Comparison of ENCODE assay signal across 8 mouse cellular contexts in genomic region chr4:129057533-129058206, GRCm38 (mm10). TPM values are rescaled to one million over a fixed set of nuclear protein-coding genes. Genes with fewer than 3 reads are reported as not detected.
DNase-seq lines count a peak whose midpoint lies in the region; ATAC-seq lines count a peak whose summit lies in the region.

No protein-coding gene starts in this region.

- peak; percentile 96 for DNase-seq in CD4-positive helper T cell, adult 2 months (ENCODE audit: low read depth, low spot score)
- peak; percentile 91 for DNase-seq in brain, embryonic 18.5 days (ENCODE audit: low read depth, low spot score)
- peak; percentile 98 for DNase-seq in kidney, postnatal 14 days
- DNase-seq in liver, embryonic 13.5 days = peak; percentile 95
- peak; percentile 97 for DNase-seq in neural tube, embryonic 10.5 days (ENCODE audit: extremely low spot score, low spot score)

- peaks cover 0 to 10% of the 10 kb centered on the region in 2 experiments; a peak in 2 of 4 replicates for H3K4me1 ChIP-seq in heart, embryonic 14.5 days (ENCODE audit: control insufficient read depth in 2 of 2, insufficient read depth in 2 of 2, low read length in 2 of 2)
- H3K4me1 ChIP-seq in liver, embryonic 13.5 days (replicated peaks) = peaks cover 54% of the 10 kb centered on the region
- H3K4me1 ChIP-seq in stomach, embryonic 16.5 days (ENCODE audit: control insufficient read depth, insufficient read depth, low read length) = peaks cover 9% of the 10 kb centered on the region

- peak overlapping the region; percentile 91 for H3K9ac ChIP-seq in heart, embryonic 14.5 days (ENCODE audit: low read length)
- peak overlapping the region; percentile 94 for H3K9ac ChIP-seq in liver, embryonic 13.5 days
- H3K9ac ChIP-seq in stomach, embryonic 16.5 days (ENCODE audit: low read length) = peak overlapping the region; percentile 96

- peak overlapping the region; percentile 34 to 85; a peak in 3 of 4 replicates for H3K27ac ChIP-seq in heart, embryonic 14.5 days (replicated peaks in 1 of 2; ENCODE audit: control insufficient read depth in 1 of 2, insufficient read depth in 1 of 2, low read depth in 2 of 2, low read length in 2 of 2)
- H3K27ac ChIP-seq in liver, embryonic 13.5 days = peak overlapping the region; percentile 93
- peak overlapping the region; percentile 80 for H3K27ac ChIP-seq in stomach, embryonic 16.5 days (ENCODE audit: low read length)

- 4% methylated on average over 34 of the region's 44 CpGs for WGBS in heart, embryonic 14.5 days
- WGBS in liver, embryonic 13.5 days (ENCODE audit: insufficient replicate concordance) = 2% methylated on average over 35 of the region's 44 CpGs
- WGBS in stomach, embryonic 16.5 days = 3% methylated on average over 43 of the region's 44 CpGs

- H3K4me2 ChIP-seq in heart, embryonic 14.5 days (ENCODE audit: low read length) = peak overlapping the region; percentile 100
- peak overlapping the region; percentile 100 for H3K4me2 ChIP-seq in liver, embryonic 13.5 days
- peak overlapping the region; percentile 99 for H3K4me2 ChIP-seq in stomach, embryonic 16.5 days (ENCODE audit: low read depth, low read length)

- no peaks in the 10 kb centered on the region for H3K36me3 ChIP-seq in heart, embryonic 14.5 days (ENCODE audit: control insufficient read depth, insufficient read depth, low read length)
- H3K36me3 ChIP-seq in liver, embryonic 13.5 days = no peaks in the 10 kb centered on the region
- H3K36me3 ChIP-seq in stomach, embryonic 16.5 days (ENCODE audit: control insufficient read depth, insufficient read depth, low read length) = no peaks in the 10 kb centered on the region

- no peaks in the 10 kb centered on the region for H3K27me3 ChIP-seq in heart, embryonic 14.5 days (ENCODE audit: control insufficient read depth, insufficient read depth, low read length)
- no peaks in the 10 kb centered on the region for H3K27me3 ChIP-seq in liver, embryonic 13.5 days
- H3K27me3 ChIP-seq in stomach, embryonic 16.5 days (ENCODE audit: control insufficient read depth, insufficient read depth, low read length) = no peaks in the 10 kb centered on the region

- H3K9me3 ChIP-seq in heart, embryonic 14.5 days (ENCODE audit: control insufficient read depth, low read length) = no peaks in the 10 kb centered on the region
- H3K9me3 ChIP-seq in liver, embryonic 13.5 days (replicated peaks) = no peaks in the 10 kb centered on the region
- no peaks in the 10 kb centered on the region for H3K9me3 ChIP-seq in stomach, embryonic 16.5 days (replicated peaks; ENCODE audit: control insufficient read depth, low read length)

- peak; percentile 84 for ATAC-seq in erythroid progenitor cell, adult 5-6 weeks (replicated peaks; ENCODE audit: low FRiP score, poor library complexity, severe bottlenecking)
- ATAC-seq in heart, embryonic 14.5 days (ENCODE audit: insufficient number of reproducible peaks, insufficient read depth, low FRiP score, low read depth) = peak; percentile 96
- peak; percentile 93 for ATAC-seq in liver, embryonic 13.5 days (ENCODE audit: low read depth)
- peak; percentile 96 for ATAC-seq in stomach, embryonic 16.5 days (ENCODE audit: insufficient read depth, low FRiP score)

- H3K4me3 ChIP-seq in heart, embryonic 14.5 days (ENCODE audit: control insufficient read depth in 1 of 2, insufficient read depth in 1 of 2, low read depth in 1 of 2, low read length in 2 of 2) = peak overlapping the region; percentile 88 to 91
- peak overlapping the region; percentile 94 for H3K4me3 ChIP-seq in liver, embryonic 13.5 days (replicated peaks)
- peak overlapping the region; percentile 70 for H3K4me3 ChIP-seq in stomach, embryonic 16.5 days (replicated peaks; ENCODE audit: low read length)

RNA-seq across cellular contexts. Expression of gene Rnf19b, which starts 0.4 kb away (rescaled TPM):
- 5.4 and 5.9 TPM in 2 replicates for total RNA-seq in erythroid progenitor cell, adult 5-6 weeks (2015; ENCODE audit: low replicate concordance)
- 15.3 and 22.7 TPM in 2 replicates for total RNA-seq in erythroid progenitor cell, adult 5-6 weeks (2017; ENCODE audit: low replicate concordance)
- polyA plus RNA-seq in heart, embryonic 14.5 days (2014; fragmentation: Nextera tagmentation; extraction: Ambion mirVana) = 8.2 and 9.0 TPM in 2 replicates
- 4.8 and 5.9 TPM in 2 replicates for polyA plus RNA-seq in liver, embryonic 13.5 days (2015; fragmentation: Nextera tagmentation; extraction: Ambion mirVana)
- polyA plus RNA-seq in stomach, embryonic 16.5 days (2015; fragmentation: Nextera tagmentation; extraction: Ambion mirVana) = 7.1 and 7.2 TPM in 2 replicates

RNA-seq across cellular contexts. Expression of gene Tmem54, which starts 47.7 kb away (rescaled TPM):
- not detected in 2 replicates for total RNA-seq in erythroid progenitor cell, adult 5-6 weeks (2015; ENCODE audit: low replicate concordance)
- total RNA-seq in erythroid progenitor cell, adult 5-6 weeks (2017; ENCODE audit: low replicate concordance) = not detected in 2 replicates
- polyA plus RNA-seq in heart, embryonic 14.5 days (2014; fragmentation: Nextera tagmentation; extraction: Ambion mirVana) = not detected in 2 replicates
- polyA plus RNA-seq in liver, embryonic 13.5 days (2015; fragmentation: Nextera tagmentation; extraction: Ambion mirVana) = 1.9 and 2.1 TPM in 2 replicates
- polyA plus RNA-seq in stomach, embryonic 16.5 days (2015; fragmentation: Nextera tagmentation; extraction: Ambion mirVana) = 44.2 and 53.2 TPM in 2 replicates

Comparison
In these comparisons a context has a peak if more than half of its experiments do, and no peak if none do; other contexts are left out.
1. Peak in every context shown above with its lines: DNase-seq, ATAC-seq, H3K4me3 ChIP-seq and H3K27ac ChIP-seq.
2. RNA of gene Tmem54, which starts 47.7 kb away (polyA plus RNA-seq): 44.2 to 53.2 TPM in stomach, embryonic 16.5 days; 1.9 to 2.1 TPM in liver, embryonic 13.5 days and not detected in heart, embryonic 14.5 days; every median in the first group is over 10 times any median in the second.